Mouse (Mus musculus) cortical plate, adult 2 months (tissue): ENCODE measurements around the gene Gm17949.

Experiments used
- CTCF ChIP-seq: fragments of 200-500 bp; IDR thresholded peaks from 2 replicates; pipeline ENCODE4 v1.5.1; 2011; ENCODE audit warnings: mild to moderate bottlenecking, control low read depth, low read length; ENCODE audit not compliant: insufficient read depth; ENCODE audit errors: extremely low read depth
- POLR2A ChIP-seq: fragments of 200-500 bp; IDR thresholded peaks from 2 replicates; pipeline ENCODE4 v1.6.1; 2011; ENCODE audit warnings: mild to moderate bottlenecking, low read length, control low read depth; ENCODE audit not compliant: insufficient read depth; ENCODE audit errors: extremely low read depth

GRCm38 (mm10) chr17:56989467-56990114, 21.7 kb upstream of the Gm17949 start:
- TF ChIP-seq POLR2A (peak; percentile 71), CTCF (no peak)
